30 mouse cellular contexts compared by ENCODE assay signal in genomic region chr1:91001101-91001500, GRCm38 (mm10). TPM values are rescaled to one million over a fixed set of nuclear protein-coding genes. Genes with fewer than 3 reads are reported as not detected.
DNase-seq lines count a peak whose midpoint lies in the region; ATAC-seq and TF ChIP-seq lines count a peak whose summit lies in the region.
"Had no signal": no experiment of that assay in that cellular context is flagged by ENCODE, and none has a peak within 500 bp of the region (broad histone marks: within the 10 kb centered on the region; RNA-seq: fewer than 3 reads in every experiment).

No protein-coding gene starts in this region.

- no peaks in the 10 kb centered on the region for H3K36me3 ChIP-seq in hindbrain, embryonic 13.5 days
- no peaks in the 10 kb centered on the region for H3K36me3 ChIP-seq in hindbrain, embryonic 14.5 days (replicated peaks; ENCODE audit: control insufficient read depth, insufficient read depth)
- H3K36me3 ChIP-seq: embryonic facial prominence, embryonic 12.5 days; forebrain, embryonic 12.5 days; hindbrain, embryonic 12.5 days; liver, embryonic 12.5 days; midbrain, embryonic 15.5 days; stomach, embryonic 15.5 days had no signal

- no peaks in the 10 kb centered on the region for H3K27me3 ChIP-seq in hindbrain, embryonic 13.5 days
- no peaks in the 10 kb centered on the region for H3K27me3 ChIP-seq in hindbrain, embryonic 14.5 days (ENCODE audit: control insufficient read depth, insufficient read depth, low read length)
- H3K27me3 ChIP-seq: hindbrain, embryonic 12.5 days; midbrain, embryonic 15.5 days; stomach, embryonic 15.5 days had no signal

- DNase-seq in gastrocnemius, adult 2 months: no peak
- DNase-seq in gastrocnemius, postnatal 14 days: no peak
- DNase-seq in hindbrain, embryonic 14.5 days (ENCODE audit: low spot score): no peak
- peak; percentile 27 for DNase-seq in testis, postnatal 10 days (ENCODE audit: low spot score)
- DNase-seq in testis, postnatal 14 days (ENCODE audit: low spot score): no peak
- DNase-seq in layer of hippocampus, adult 11-12 months (ENCODE audit: low spot score): no peak
- DNase-seq: adrenal gland, postnatal 10 days; cerebellum, adult 18-20 months; cerebellum, postnatal 14 days; kidney, adult 8-10 months; kidney, postnatal 10 days; layer of hippocampus, postnatal 36 days; lung, adult 18-20 months; lung, postnatal 10 days; thymus, adult 2 months; thymus, postnatal 4 days had no signal

- no peaks in the 10 kb centered on the region for H3K9me3 ChIP-seq in hindbrain, embryonic 13.5 days
- no peaks in the 10 kb centered on the region for H3K9me3 ChIP-seq in hindbrain, embryonic 14.5 days (ENCODE audit: control insufficient read depth, low read length)
- H3K9me3 ChIP-seq: embryonic facial prominence, embryonic 12.5 days; forebrain, embryonic 12.5 days; hindbrain, embryonic 12.5 days; midbrain, embryonic 15.5 days; stomach, embryonic 15.5 days had no signal

- H3K27ac ChIP-seq in gastrocnemius, adult 2 months: peak overlapping the region; percentile 97
- no peak overlapping the region for H3K27ac ChIP-seq in hindbrain, embryonic 13.5 days
- H3K27ac ChIP-seq in hindbrain, embryonic 14.5 days: no peak overlapping the region
- H3K27ac ChIP-seq: embryonic facial prominence, embryonic 12.5 days; forebrain, embryonic 12.5 days; layer of hippocampus, adult 2 months; liver, embryonic 12.5 days; midbrain, embryonic 15.5 days; stomach, embryonic 15.5 days had no signal

- intact Hi-C loops in gastrocnemius, adult 2 months (cut with DNase I): no loop called here
- intact Hi-C loops in gastrocnemius, postnatal 14 days (cut with DNase I; ENCODE audit: low total_unique reads): no loop called here

- H3K4me2 ChIP-seq in hindbrain, embryonic 13.5 days: peak overlapping the region; percentile 85; the same call in 1 of the 2 replicates
- no peak overlapping the region for H3K4me2 ChIP-seq in hindbrain, embryonic 14.5 days (replicated peaks)
- H3K4me2 ChIP-seq: embryonic facial prominence, embryonic 12.5 days; forebrain, embryonic 12.5 days; hindbrain, embryonic 12.5 days; liver, embryonic 12.5 days; stomach, embryonic 15.5 days had no signal

- 90% methylated on average over 3 of the region's 3 CpGs for WGBS in hindbrain, embryonic 13.5 days
- 90% methylated on average over 3 of the region's 3 CpGs for WGBS in hindbrain, embryonic 14.5 days

- no peak for ATAC-seq in hindbrain, embryonic 13.5 days (ENCODE audit: low FRiP score)
- ATAC-seq in hindbrain, embryonic 14.5 days (ENCODE audit: low FRiP score): no peak
- ATAC-seq: inflammation-experienced regulatory T-cells, adult 6 months; liver, embryonic 12.5 days; midbrain, embryonic 15.5 days had no signal

- no peak overlapping the region for H3K9ac ChIP-seq in hindbrain, embryonic 13.5 days
- H3K9ac ChIP-seq in hindbrain, embryonic 14.5 days: no peak overlapping the region
- H3K9ac ChIP-seq: embryonic facial prominence, embryonic 12.5 days; forebrain, embryonic 12.5 days; liver, embryonic 12.5 days; midbrain, embryonic 15.5 days; stomach, embryonic 15.5 days had no signal

- TF ChIP-seq CTCF in gastrocnemius, adult 2 months (IDR thresholded peaks at IDR 0.05): no peak

- peak overlapping the region; percentile 95 for H3K4me3 ChIP-seq in gastrocnemius, adult 2 months
- H3K4me3 ChIP-seq in hindbrain, embryonic 13.5 days: no peak overlapping the region
- H3K4me3 ChIP-seq in hindbrain, embryonic 14.5 days (replicated peaks; ENCODE audit: low read length): no peak overlapping the region
- H3K4me3 ChIP-seq: embryonic facial prominence, embryonic 12.5 days; erythroblast, embryonic 14.5 days; forebrain, embryonic 12.5 days; hindbrain, embryonic 12.5 days; liver, embryonic 12.5 days; stomach, embryonic 15.5 days had no signal

- peaks cover 32% of the 10 kb centered on the region for H3K4me1 ChIP-seq in hindbrain, embryonic 13.5 days (replicated peaks)
- H3K4me1 ChIP-seq in hindbrain, embryonic 14.5 days (replicated peaks; ENCODE audit: control insufficient read depth, insufficient read depth, low read length): peaks cover 14% of the 10 kb centered on the region; the same call in 1 of the 2 replicates

RNA-seq across cellular contexts. Expression of gene Lrrfip1, which starts 2.6 kb away (rescaled TPM):
- total RNA-seq in gastrocnemius, adult 2 months (2021): 100 to 1,000 TPM; 131 to 149 TPM
- 100 to 1,000 TPM; 202 to 236 TPM for total RNA-seq in gastrocnemius, postnatal 14 days (2021)
- 35.5 and 39.1 TPM in 2 replicates for polyA plus RNA-seq in hindbrain, embryonic 13.5 days (2015; fragmentation: Nextera tagmentation; extraction: Ambion mirVana)
- 39.5 and 43.3 TPM in 2 replicates for polyA plus RNA-seq in hindbrain, embryonic 14.5 days (2014; fragmentation: Nextera tagmentation; extraction: Ambion mirVana)

RNA-seq across cellular contexts. Expression of gene Rab17, which starts 31.6 kb away (rescaled TPM):
- total RNA-seq in gastrocnemius, adult 2 months (2021): not detected
- under 1 TPM in 1 of 2 experiments, not detected in 1; 0.31 TPM for total RNA-seq in gastrocnemius, postnatal 14 days (2021)
- 0.25 and 0.55 TPM in 2 replicates for polyA plus RNA-seq in hindbrain, embryonic 13.5 days (2015; fragmentation: Nextera tagmentation; extraction: Ambion mirVana)
- polyA plus RNA-seq in hindbrain, embryonic 14.5 days (2014; fragmentation: Nextera tagmentation; extraction: Ambion mirVana): 0.13 TPM in 1 of 2 replicates, not detected in the other
- total RNA-seq: layer of hippocampus, adult 2 months; layer of hippocampus, postnatal 36 days had no signal
- polyA plus RNA-seq: erythroblast, embryonic 14.5 days; forebrain, embryonic 12.5 days; inflammation-experienced regulatory T-cells, adult 6 months had no signal

RNA-seq across cellular contexts. Expression of gene Prlh, which starts 48.2 kb away (rescaled TPM):
- not detected for total RNA-seq in gastrocnemius, adult 2 months (2021)
- not detected for total RNA-seq in gastrocnemius, postnatal 14 days (2021)
- not detected in 2 replicates for polyA plus RNA-seq in hindbrain, embryonic 13.5 days (2015; fragmentation: Nextera tagmentation; extraction: Ambion mirVana)
- polyA plus RNA-seq in hindbrain, embryonic 14.5 days (2014; fragmentation: Nextera tagmentation; extraction: Ambion mirVana): not detected in 2 replicates
- total RNA-seq: adrenal gland, postnatal 10 days; granulocyte monocyte progenitor cell, adult 5-6 weeks; layer of hippocampus, adult 2 months; layer of hippocampus, postnatal 36 days; left cerebral cortex, postnatal 10 days had no signal
- polyA plus RNA-seq: embryonic facial prominence, embryonic 12.5 days; forebrain, embryonic 12.5 days; hindbrain, embryonic 12.5 days; inflammation-experienced regulatory T-cells, adult 6 months; limb, embryonic 11.5 days; liver, embryonic 12.5 days; midbrain, embryonic 15.5 days; neural tube, embryonic 14.5 days; stomach, embryonic 15.5 days; thymus, adult 2 months had no signal
